Mouse (Mus musculus): ENCODE measurements at regions not wholly inside any gene's neighbourhood (a gene's known extent, or its start where the extent isn't known, plus 50 kb on each side); places are given as distances from the start of the nearest gene placed in this dataset.
A peak's percentile ranks its signal among the peaks of the same experiment; 100 is the strongest.

GRCm38 (mm10) chr13:35214219-35214618 is 187.3 kb upstream of the Eci2 start:
- DNase-seq, result no peak

DNA sequence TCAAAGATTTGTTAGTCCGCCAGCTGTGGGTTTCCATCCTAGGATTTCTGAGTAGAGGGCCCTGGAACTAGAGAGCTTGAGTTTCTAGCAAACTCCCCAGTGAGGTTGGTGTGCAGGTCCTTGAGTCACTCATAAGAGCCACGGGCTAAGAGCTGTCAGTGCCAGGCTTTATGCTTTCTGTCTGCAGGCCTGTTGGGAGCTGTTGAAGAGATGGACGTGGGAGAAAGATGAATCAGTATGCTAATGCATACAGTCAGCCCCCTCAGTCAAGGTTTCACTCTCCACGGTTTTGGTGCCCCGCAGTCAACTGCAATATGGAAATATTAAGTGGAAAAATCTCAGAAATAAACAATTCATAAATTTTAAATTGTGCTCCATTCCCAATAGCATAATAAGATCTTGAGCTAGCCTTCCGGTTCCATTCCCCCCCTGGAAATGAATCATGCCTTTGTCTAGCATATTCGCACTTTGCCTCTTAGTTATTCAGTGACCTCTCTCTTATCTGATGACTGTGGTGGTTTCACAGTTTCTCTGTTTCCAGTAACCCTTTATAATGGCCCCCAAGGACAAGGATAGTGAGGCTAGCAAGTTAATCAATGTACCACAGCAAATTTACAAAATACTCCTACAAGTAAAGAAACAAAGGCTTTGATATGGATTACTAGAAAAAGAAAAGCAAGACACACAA is 199.4 kb upstream of the Eci2 start:
- DNase-seq, result no peak

- no peak for DNase-seq
Measured at GRCm38 (mm10) chr13:35226944-35227343, 200.0 kb upstream of the Eci2 start.

- no peak for DNase-seq
Measured at GRCm38 (mm10) chr13:35229601-35230000, 202.7 kb upstream of the Eci2 start.

GRCm38 (mm10) chr13:35233636-35234035 is 206.7 kb upstream of the Eci2 start:
- no peak for DNase-seq

GRCm38 (mm10) chr13:35241443-35241842 is 214.5 kb upstream of the Eci2 start:
- DNase-seq, result peak; percentile 8 to 21

DNA sequence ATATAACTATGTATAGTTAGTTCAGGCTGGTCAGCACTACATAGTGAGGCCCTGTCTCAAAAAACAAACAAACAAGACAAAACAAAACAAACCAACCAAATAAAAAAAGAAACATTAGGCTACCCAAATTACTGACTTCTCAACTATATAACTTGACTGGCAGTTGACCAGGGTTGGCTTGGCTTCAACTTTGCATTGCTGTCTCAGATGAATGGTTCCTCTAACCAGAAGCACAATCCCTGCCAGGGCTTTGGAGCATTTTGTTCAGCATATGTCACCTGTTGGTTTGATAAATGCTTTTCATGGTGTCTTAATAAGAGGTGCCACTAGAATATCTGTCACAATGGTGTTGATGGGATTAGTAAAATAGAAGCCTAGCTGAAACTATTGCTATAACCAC is 217.1 kb upstream of the Eci2 start:
- no peak for DNase-seq

GRCm38 (mm10) chr13:35257386-35257785 is 230.5 kb upstream of the Eci2 start:
- no peak for DNase-seq

DNA sequence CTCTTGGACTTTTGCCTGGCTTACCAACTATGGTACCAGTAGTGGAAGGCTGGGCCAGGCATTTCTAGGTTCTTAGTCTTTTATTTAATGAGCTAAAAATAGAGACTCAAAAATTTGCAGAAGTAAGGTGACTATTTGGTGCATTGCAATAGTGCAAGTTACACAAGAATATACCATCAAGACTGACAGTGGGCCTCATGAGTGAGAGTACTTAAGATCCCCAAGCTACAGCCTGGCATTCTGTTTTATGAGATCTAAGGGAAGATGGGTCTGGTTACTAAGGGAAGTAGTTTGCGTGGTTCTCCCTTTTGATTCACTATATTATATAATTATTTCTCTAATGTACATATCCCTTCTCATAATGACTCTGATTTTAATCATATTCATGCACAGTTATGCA is 231.8 kb upstream of the Eci2 start:
- DNase-seq, result no peak

- DNase-seq, result no peak
Measured at GRCm38 (mm10) chr13:35283959-35284358, 257.1 kb upstream of the Eci2 start.

DNA sequence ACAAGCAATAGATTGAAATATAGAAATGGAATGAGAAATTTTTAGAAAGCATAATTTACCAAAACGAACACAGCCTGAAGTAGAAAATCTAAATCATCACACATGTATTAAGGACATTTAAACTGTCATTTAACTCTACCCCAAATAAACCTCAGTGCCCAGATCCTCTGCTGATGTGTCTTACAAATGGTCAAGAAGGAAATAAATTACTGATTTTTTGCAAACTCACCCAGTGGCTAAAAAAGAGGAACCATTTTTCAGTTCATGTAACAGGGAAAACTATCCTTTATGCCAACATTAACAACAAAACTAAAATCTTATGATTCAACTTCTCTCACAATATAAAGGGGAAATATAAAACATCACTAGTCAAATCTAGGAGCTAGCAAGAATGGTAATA is 275.2 kb upstream of the Eci2 start:
- DNase-seq, result no peak

DNA sequence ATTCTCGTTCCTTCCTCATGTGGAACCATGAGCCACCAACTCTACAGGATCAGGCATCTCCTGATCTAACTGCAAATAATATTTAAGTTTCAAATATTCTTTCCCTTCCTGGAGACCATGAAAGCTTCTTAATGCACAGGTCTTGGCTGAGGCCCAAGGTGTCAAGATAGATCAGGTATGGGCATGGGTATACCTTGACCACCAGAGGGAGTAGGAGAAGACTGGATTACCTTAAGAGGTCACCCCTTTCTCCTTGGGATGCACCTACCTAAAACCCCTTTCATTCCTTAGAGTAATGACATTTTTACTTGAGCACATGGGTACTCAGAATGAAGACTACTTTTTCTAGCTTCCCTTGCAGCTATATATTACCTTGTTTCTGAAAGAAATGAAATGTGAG is 289.9 kb upstream of the Eci2 start:
- DNase-seq, result no peak

GRCm38 (mm10) chr13:35326682-35327242 is 299.9 kb upstream of the Eci2 start:
- no peak for DNase-seq

GRCm38 (mm10) chr13:35328320-35328719 is 301.4 kb upstream of the Eci2 start:
- DNase-seq, result no peak

- no peak for DNase-seq
Measured at GRCm38 (mm10) chr13:35330926-35331325, 304.0 kb upstream of the Eci2 start.

- DNase-seq, result peak; percentile 16 to 17
Measured at GRCm38 (mm10) chr13:35345507-35346129, 314.0 kb upstream of the Cdyl start.

- DNase-seq, result peak; percentile 13 to 29
Measured at GRCm38 (mm10) chr13:35348283-35348682, 311.4 kb upstream of the Cdyl start.

DNA sequence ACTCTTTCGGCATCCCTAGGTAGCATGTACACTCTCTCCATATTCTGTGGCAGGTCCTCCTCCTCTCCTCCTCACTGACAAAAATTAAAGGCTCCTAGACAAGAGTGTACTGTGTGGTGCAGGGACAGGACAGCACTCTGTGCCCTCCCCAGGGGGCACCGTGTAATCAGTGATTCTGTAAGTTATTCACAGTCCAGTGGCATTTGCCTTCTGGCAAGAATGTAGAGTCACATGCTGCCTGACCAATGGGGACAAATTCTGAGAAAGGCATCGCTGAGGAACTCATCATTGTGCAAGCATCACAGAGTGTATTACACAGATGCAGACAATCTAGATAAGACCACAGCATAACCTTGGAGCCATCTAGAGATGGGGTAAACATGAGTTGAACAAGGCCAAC is 300.3 kb upstream of the Cdyl start:
- no peak for DNase-seq

- no peak for DNase-seq
Measured at GRCm38 (mm10) chr13:35377487-35377886, 282.1 kb upstream of the Cdyl start.

DNA sequence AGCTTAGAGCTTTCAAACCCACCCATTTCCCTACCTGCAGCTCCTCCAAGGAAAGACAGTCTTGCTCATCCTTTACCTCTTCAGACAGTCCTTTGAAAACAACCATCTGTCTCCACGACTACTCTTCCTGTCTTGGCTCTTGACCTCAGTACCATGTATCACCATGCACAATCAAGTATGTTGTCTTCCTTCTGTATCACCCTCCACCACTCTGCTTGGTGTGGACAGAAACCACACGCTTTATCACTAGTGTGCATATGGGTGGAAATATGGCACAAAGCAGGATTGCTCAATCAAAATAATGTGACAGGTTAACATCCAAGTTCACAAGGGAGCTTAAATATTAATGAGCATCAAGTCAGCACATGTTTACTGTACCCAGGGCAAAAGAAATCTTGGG is 280.1 kb upstream of the Cdyl start:
- DNase-seq, result no peak

DNA sequence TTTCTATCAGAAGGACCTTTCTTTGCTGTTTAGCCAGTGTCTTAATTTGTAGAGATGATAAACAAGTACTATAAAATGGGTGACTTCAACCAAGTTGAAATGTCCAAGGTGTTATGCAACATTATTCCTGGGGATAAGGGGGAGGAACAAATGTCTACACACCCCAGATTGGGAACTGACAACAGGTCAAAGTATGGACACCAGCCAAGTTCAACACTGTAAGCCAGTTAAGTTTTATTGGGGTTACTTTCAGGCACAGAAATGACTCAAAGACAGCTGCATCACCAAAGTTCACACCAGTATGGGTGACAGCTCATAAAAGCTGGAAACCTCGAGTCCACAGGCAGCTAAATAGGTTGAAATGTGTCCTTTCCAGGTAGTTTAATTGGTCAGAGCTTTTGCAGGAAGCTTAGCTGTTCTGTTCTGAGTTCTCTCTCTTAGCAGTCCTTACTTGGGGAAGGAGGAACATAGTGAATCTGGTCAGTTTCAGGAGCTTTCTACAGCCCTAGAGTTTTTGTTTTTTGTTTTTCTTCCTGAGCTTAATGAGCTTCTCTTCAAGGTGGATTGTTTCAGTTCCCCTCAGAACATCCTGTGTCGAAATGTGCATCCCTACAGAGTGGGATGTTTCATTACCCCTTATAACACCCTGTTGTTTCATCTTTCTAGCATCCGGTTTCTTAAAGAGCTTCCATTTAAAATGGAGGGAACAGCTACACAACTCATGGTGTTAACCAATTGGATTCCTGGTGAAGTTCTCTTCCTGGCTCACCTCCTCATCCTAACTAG is 279.2 kb upstream of the Cdyl start:
- DNase-seq, result no peak

DNA sequence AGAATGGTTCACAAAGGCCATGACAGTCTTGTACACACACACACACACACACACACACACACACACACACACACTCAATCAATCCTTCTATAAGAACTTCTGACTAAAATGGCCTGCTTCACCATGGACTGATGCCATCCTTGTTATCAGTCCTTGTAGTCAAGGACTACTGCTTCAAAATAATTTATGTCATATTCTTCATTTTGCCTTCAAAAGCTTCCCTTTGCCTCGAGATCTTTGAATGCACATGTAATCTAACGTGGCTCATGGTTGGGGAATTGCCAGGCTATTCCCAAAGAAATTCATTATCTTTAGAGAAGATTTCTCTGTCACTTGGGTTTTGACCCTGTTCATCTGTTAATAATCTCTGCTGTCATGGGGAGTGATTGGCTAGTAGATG is 278.0 kb upstream of the Cdyl start:
- DNase-seq, result no peak

DNA sequence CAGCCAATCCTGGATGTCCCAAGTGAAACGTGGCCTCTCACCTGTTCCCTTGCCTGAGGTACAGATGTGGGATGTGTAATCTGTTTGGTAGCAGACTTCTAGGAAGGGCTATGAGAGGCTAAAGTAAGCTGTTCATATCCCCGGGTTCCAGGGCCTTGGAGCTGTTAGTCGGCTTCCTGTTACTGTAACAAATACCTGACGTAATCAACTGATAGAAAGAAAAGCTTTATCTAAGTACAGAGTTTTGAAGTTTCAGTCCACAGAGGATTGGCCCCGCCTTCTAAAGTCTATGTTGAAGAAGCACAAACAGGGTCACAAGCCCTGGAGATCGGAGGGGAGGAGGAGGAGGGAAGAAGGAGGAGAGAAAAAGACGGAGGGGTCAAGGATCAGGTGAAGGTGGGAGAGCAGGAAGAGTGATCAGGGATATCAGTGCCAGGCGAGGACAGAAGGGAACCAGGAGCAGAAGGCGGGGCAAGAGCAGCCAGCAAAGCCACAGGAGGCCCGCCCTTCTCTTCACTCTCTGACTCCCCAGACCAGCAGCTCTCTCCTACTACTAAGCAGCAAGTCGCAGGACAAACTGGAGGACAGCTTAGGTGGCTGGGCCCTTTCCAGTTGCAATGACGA is 276.5 kb upstream of the Cdyl start:
- no peak for DNase-seq
